8 mouse cellular contexts compared by ENCODE assay signal in the genomic region with DNA sequence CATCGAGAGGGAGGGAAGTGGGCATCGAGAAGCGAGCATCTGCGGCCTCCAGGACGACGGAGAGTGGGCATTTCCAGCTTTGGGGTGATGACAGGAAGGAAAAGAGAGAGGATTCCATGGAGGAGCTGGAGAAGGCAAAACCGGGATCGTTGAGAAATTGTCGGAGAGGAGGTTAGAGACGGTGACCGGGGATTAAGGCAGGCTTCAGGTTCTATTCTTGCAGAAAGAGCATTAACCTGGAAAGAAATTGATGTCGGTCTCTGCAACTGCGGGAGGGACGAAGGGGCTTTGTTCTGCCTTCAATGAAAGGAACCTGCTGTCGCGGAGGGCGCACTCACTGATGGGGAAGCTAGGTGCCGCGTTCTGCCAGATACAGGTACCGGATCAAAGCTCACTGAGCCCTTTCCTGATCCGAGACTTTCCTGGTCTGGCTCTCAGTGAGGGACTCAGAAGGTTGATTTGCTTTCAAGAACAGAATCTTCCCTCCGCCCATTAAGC. TPM values are rescaled to one million over a fixed set of nuclear protein-coding genes. Genes with fewer than 3 reads are reported as not detected.
DNase-seq lines count a peak whose midpoint lies in the region; ATAC-seq and TF ChIP-seq lines count a peak whose summit lies in the region.

No protein-coding gene starts in this region.

- H3K27ac ChIP-seq in kidney, postnatal 0 days = 0 out of 2 replicates have a peak overlapping the region, but pooled peaks have one; percentile 31
- H3K27ac ChIP-seq in bone marrow, adult 2 months (ENCODE audit: control insufficient read depth, insufficient read depth, low read depth, low read length, poor library complexity) = peak overlapping the region; percentile 2
- H3K27ac ChIP-seq in forebrain, embryonic 13.5 days = no peak overlapping the region

- H3K4me1 ChIP-seq in kidney, postnatal 0 days (replicated peaks; ENCODE audit: insufficient read depth, low read length) = peaks cover 8% of the 10 kb centered on the region
- H3K4me1 ChIP-seq in bone marrow, adult 2 months (ENCODE audit: control insufficient read depth, insufficient read depth, low read length) = no peaks in the 10 kb centered on the region; the same call in 1 of the 2 replicates
- H3K4me1 ChIP-seq in forebrain, embryonic 13.5 days = peaks cover 5% of the 10 kb centered on the region

- WGBS in kidney, postnatal 0 days = 1% methylated on average over 22 of the region's 22 CpGs
- 3% methylated on average over 22 of the region's 22 CpGs for WGBS in bone marrow, adult 2 months
- WGBS in forebrain, embryonic 13.5 days = under 1% methylated on average over 22 of the region's 22 CpGs

- peak overlapping the region; percentile 79 for H3K4me2 ChIP-seq in kidney, postnatal 0 days (ENCODE audit: low read length)
- peak overlapping the region; percentile 95 for H3K4me2 ChIP-seq in forebrain, embryonic 13.5 days

- DNase-seq in kidney, postnatal 0 days (ENCODE audit: low spot score) = no peak
- DNase-seq in kidney, adult 18-20 months = no peak
- no peak for DNase-seq in left cerebral cortex, postnatal 10 days (ENCODE audit: extremely low spot score in 1 of 2, low spot score in 2 of 2)
- no peak for DNase-seq in adrenal gland, adult 2 months
- no peak for DNase-seq in adrenal gland, adult 8-10 months

- H3K9ac ChIP-seq in kidney, postnatal 0 days (ENCODE audit: low read depth, low read length) = peak overlapping the region; percentile 32
- peak overlapping the region; percentile 64 for H3K9ac ChIP-seq in forebrain, embryonic 13.5 days

- TF ChIP-seq POLR2A in bone marrow, adult 2 months (IDR thresholded peaks at IDR 0.05; ENCODE audit: borderline replicate concordance, control insufficient read depth, low read depth, low read length) = no peak

- no peaks in the 10 kb centered on the region for H3K36me3 ChIP-seq in kidney, postnatal 0 days (ENCODE audit: insufficient read depth, low read length)
- no peaks in the 10 kb centered on the region for H3K36me3 ChIP-seq in forebrain, embryonic 13.5 days (ENCODE audit: poor library complexity, severe bottlenecking)

- peaks cover 13% of the 10 kb centered on the region for H3K27me3 ChIP-seq in kidney, postnatal 0 days (ENCODE audit: insufficient read depth, low read length)
- peaks cover 37% of the 10 kb centered on the region for H3K27me3 ChIP-seq in forebrain, embryonic 13.5 days

- no peak for ATAC-seq in kidney, postnatal 0 days (replicated peaks; ENCODE audit: low FRiP score, low read depth)
- ATAC-seq in forebrain, embryonic 13.5 days = 0 out of 2 replicates have a peak, but pooled peaks have one; percentile 26
- peak; percentile 26; the same call in 1 of the 2 replicates for ATAC-seq in megakaryocyte, adult 5-6 weeks (ENCODE audit: poor library complexity, severe bottlenecking)

- peak overlapping the region; percentile 30 for H3K4me3 ChIP-seq in kidney, postnatal 0 days (replicated peaks; ENCODE audit: low read depth, low read length)
- H3K4me3 ChIP-seq in bone marrow, adult 2 months (replicated peaks; ENCODE audit: control insufficient read depth, low read depth, low read length) = peak overlapping the region; percentile 66
- peak overlapping the region; percentile 53 for H3K4me3 ChIP-seq in forebrain, embryonic 13.5 days

- intact Hi-C loops in left cerebral cortex, postnatal 10 days (cut with DNase I) = no loop called here

- no peaks in the 10 kb centered on the region for H3K9me3 ChIP-seq in kidney, postnatal 0 days (replicated peaks; ENCODE audit: low read length)
- H3K9me3 ChIP-seq in forebrain, embryonic 13.5 days (replicated peaks) = no peaks in the 10 kb centered on the region

- TF ChIP-seq CTCF in kidney, postnatal 0 days (IDR thresholded peaks at IDR 0.05; ENCODE audit: low read depth) = no peak
- TF ChIP-seq CTCF in bone marrow, adult 2 months (IDR thresholded peaks at IDR 0.05; ENCODE audit: control insufficient read depth, insufficient read depth, low read length) = no peak

RNA-seq across cellular contexts. Expression of gene Arg2, which starts 0.7 kb away (rescaled TPM):
- polyA plus RNA-seq in kidney, postnatal 0 days (2015; fragmentation: Nextera tagmentation; extraction: Ambion mirVana) = 51.1 and 66.6 TPM in 2 replicates
- polyA plus RNA-seq in bone marrow, adult 2 months (2011; ENCODE audit: insufficient read depth, insufficient read length, low replicate concordance, missing spikeins) = 3.0 and 14.9 TPM in 2 replicates
- polyA plus RNA-seq in forebrain, embryonic 13.5 days (2015; fragmentation: Nextera tagmentation; extraction: Ambion mirVana) = 11.6 and 15.7 TPM in 2 replicates
- total RNA-seq in megakaryocyte, adult 5-6 weeks (2015) = 11.9 and 15.8 TPM in 2 replicates
- 5.3 and 6.8 TPM in 2 replicates for total RNA-seq in megakaryocyte, adult 5-6 weeks (2017)
- total RNA-seq in left cerebral cortex, postnatal 10 days (2021) = 10 to 100 TPM; 10.0 to 10.3 TPM
- under 1 TPM; 0.26 to 0.41 TPM for total RNA-seq in adrenal gland, adult 2 months (2021)
- not detected in 2 replicates for polyA plus RNA-seq in adrenal gland, adult 2 months (2012; rRNA removed)
- under 1 TPM; 0.29 to 0.99 (median 0.67) TPM for total RNA-seq in adrenal gland, adult 8-10 months (2022)

RNA-seq across cellular contexts. Expression of gene Vti1b, which starts 41.2 kb away (rescaled TPM):
- 105 and 108 TPM in 2 replicates for polyA plus RNA-seq in kidney, postnatal 0 days (2015; fragmentation: Nextera tagmentation; extraction: Ambion mirVana)
- 35.5 and 74.5 TPM in 2 replicates for polyA plus RNA-seq in bone marrow, adult 2 months (2011; ENCODE audit: insufficient read depth, insufficient read length, low replicate concordance, missing spikeins)
- polyA plus RNA-seq in forebrain, embryonic 13.5 days (2015; fragmentation: Nextera tagmentation; extraction: Ambion mirVana) = 139 and 152 TPM in 2 replicates
- total RNA-seq in megakaryocyte, adult 5-6 weeks (2015) = 17.5 and 17.7 TPM in 2 replicates
- total RNA-seq in megakaryocyte, adult 5-6 weeks (2017) = 192 and 195 TPM in 2 replicates
- total RNA-seq in left cerebral cortex, postnatal 10 days (2021) = 100 to 1,000 TPM; 186 to 187 TPM
- total RNA-seq in adrenal gland, adult 2 months (2021) = 100 to 1,000 TPM; 103 to 147 TPM
- 33.7 and 36.9 TPM in 2 replicates for polyA plus RNA-seq in adrenal gland, adult 2 months (2012; rRNA removed)
- 100 to 1,000 TPM; 120 to 135 (median 127) TPM for total RNA-seq in adrenal gland, adult 8-10 months (2022)

RNA-seq across cellular contexts. Expression of gene Pigh, which starts 41.8 kb away (rescaled TPM):
- 23.3 and 25.6 TPM in 2 replicates for polyA plus RNA-seq in kidney, postnatal 0 days (2015; fragmentation: Nextera tagmentation; extraction: Ambion mirVana)
- 0.57 and 3.6 TPM in 2 replicates for polyA plus RNA-seq in bone marrow, adult 2 months (2011; ENCODE audit: insufficient read depth, insufficient read length, low replicate concordance, missing spikeins)
- 24.3 and 27.2 TPM in 2 replicates for polyA plus RNA-seq in forebrain, embryonic 13.5 days (2015; fragmentation: Nextera tagmentation; extraction: Ambion mirVana)
- 17.5 and 18.2 TPM in 2 replicates for total RNA-seq in megakaryocyte, adult 5-6 weeks (2015)
- 17.0 and 18.5 TPM in 2 replicates for total RNA-seq in megakaryocyte, adult 5-6 weeks (2017)
- 10 to 100 TPM in 1 of 2 experiments, 1 to 10 TPM in 1; 9.0 to 10.8 TPM for total RNA-seq in left cerebral cortex, postnatal 10 days (2021)
- 10 to 100 TPM; 10.5 to 12.6 TPM for total RNA-seq in adrenal gland, adult 2 months (2021)
- 16.7 and 17.5 TPM in 2 replicates for polyA plus RNA-seq in adrenal gland, adult 2 months (2012; rRNA removed)
- total RNA-seq in adrenal gland, adult 8-10 months (2022) = 10 to 100 TPM; 13.6 to 16.5 (median 14.8) TPM
